Mouse (Mus musculus) bone marrow, adult 2 months (tissue): ENCODE results near the gene Habp2.

Experiments used
- CTCF ChIP-seq: fragments of 200-500 bp; IDR thresholded peaks from 2 replicates; pipeline ENCODE4 v1.5.1; 2011; ENCODE audit warnings: low read length, control low read depth; ENCODE audit not compliant: control insufficient read depth, insufficient read depth
- POLR2A ChIP-seq: fragments of 200-500 bp; IDR thresholded peaks from 2 replicates; pipeline ENCODE4 v1.6.1; 2011; ENCODE audit warnings: low read depth, mild to moderate bottlenecking, control low read depth, low read length, borderline replicate concordance; ENCODE audit not compliant: control insufficient read depth

GRCm38 (mm10) chr19:56336826-56337225 lies 49.9 kb downstream of the Habp2 start:
- TF ChIP-seq POLR2A = no peak
- TF ChIP-seq CTCF = no peak
